Mouse (Mus musculus) limb, embryonic 10.5 days (tissue): ENCODE measurements at regions not wholly inside any gene's neighbourhood (a gene's known extent, or its start where the extent isn't known, plus 50 kb on each side); places are given as distances from the start of the nearest gene placed in this dataset.

Source experiments
- DNase-seq: peaks from one replicate; pipeline ENCODE4 v3.0.0-alpha.2; 2017; ENCODE audit warnings: low spot score
- H3K27ac ChIP-seq: fragments of 300-500 bp; sonication (generic); 2 replicates; pipeline ENCODE4 v1.5.1; 2016; ENCODE audit warnings: mild to moderate bottlenecking
- H3K27me3 ChIP-seq: fragments of 300-500 bp; sonication (generic); 2 replicates; pipeline ENCODE4 v1.6.1; 2016; ENCODE audit warnings: low read depth, mild to moderate bottlenecking; ENCODE audit not compliant: poor library complexity, severe bottlenecking
- H3K36me3 ChIP-seq: fragments of 300-500 bp; sonication (generic); 2 replicates; pipeline ENCODE4 v1.6.1; 2016; ENCODE audit warnings: mild to moderate bottlenecking, moderate library complexity
- H3K4me1 ChIP-seq: fragments of 300-500 bp; sonication (generic); 2 replicates; pipeline ENCODE4 v1.6.1; 2016
- H3K4me3 ChIP-seq: fragments of 300-500 bp; sonication (generic); 2 replicates; pipeline ENCODE4 v1.5.1; 2016; ENCODE audit warnings: mild to moderate bottlenecking, moderate library complexity
- H3K9me3 ChIP-seq: fragments of 300-500 bp; sonication (generic); replicated peaks from 2 replicates; pipeline ENCODE4 v1.6.1; 2016; ENCODE audit warnings: mild to moderate bottlenecking
- WGBS: fragments of 180-500 bp; shearing (Covaris S2); methylation state at CpG from one replicate; pipeline ENCODE4 v1.1.7; 2016; 5-methylcytosine and 5-hydroxymethylcytosine counted together

DNA sequence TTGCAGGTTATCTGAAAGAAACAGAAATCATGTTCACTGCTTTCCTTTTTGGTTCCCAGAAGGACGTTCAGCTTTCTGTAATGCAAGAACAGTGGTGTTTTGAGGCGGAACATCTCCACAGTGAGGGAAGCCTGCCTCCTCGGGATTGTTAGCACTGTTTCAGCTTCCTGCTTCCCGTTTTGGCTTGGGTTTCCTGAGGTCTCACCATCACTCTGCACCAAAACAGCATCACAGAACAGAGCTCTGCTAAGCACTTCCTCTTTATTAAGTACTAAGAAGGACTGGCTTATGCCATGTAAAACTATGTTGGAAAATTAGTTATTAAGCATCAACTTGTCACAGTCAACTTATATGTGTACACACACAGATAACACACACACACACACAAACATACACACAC is 857.9 kb downstream of the Slc4a3 start:
- DNase-seq = no peak
- WGBS = 78% methylated on average over 4 of the region's 4 CpGs
- no peak overlapping the region for H3K4me3 ChIP-seq
- H3K36me3 ChIP-seq = no peaks in the 10 kb centered on the region
- no peak overlapping the region for H3K27ac ChIP-seq
- H3K9me3 ChIP-seq = no peaks in the 10 kb centered on the region
- H3K4me1 ChIP-seq = no peaks in the 10 kb centered on the region
- H3K27me3 ChIP-seq = no peaks in the 10 kb centered on the region

DNA sequence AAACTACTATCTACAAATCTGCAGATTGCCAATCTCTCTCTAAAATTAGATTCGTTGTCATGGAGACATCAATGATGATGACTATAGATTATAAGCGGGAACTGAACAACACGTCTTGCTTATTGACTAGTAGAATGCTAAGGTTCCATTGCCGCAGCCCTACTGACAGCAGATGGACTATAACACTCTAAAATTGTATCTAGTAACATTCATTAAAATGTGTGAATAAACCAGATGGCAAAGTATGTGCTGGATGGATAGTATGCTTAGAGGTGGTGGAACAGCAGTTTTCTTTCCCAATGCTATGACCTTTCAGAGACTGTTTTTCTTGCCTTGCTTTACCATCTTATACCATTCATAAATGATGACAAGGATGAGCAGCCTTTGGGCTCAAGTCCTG is 864.7 kb downstream of the Slc4a3 start:
- no peaks in the 10 kb centered on the region for H3K27me3 ChIP-seq
- no peak overlapping the region for H3K27ac ChIP-seq
- H3K9me3 ChIP-seq = no peaks in the 10 kb centered on the region
- no peaks in the 10 kb centered on the region for H3K36me3 ChIP-seq
- no peaks in the 10 kb centered on the region for H3K4me1 ChIP-seq
- 93% methylated on average over 4 of the region's 4 CpGs for WGBS
- no peak for DNase-seq
- H3K4me3 ChIP-seq = no peak overlapping the region

DNA sequence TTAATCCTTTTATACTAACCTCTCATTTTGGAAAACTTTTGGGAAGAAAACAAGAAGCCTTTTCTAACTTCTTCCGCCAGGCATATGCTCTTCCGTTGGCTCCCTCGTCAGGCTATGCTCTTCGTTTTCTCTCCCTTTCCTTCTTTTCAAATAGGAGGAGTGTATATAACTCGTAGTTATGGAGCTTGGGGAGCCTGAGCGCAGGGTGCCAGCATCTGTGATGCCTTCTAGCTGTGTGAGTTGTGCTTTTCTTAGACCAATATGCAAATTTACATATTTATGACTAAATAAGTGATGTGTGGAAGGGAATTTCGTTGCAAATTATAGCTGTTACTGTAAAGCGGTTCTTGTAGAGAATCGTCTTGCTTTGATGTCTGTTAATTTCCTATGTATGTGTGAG is 874.5 kb downstream of the Slc4a3 start:
- 92% methylated on average over 9 of the region's 9 CpGs for WGBS
- H3K27me3 ChIP-seq = no peaks in the 10 kb centered on the region
- no peaks in the 10 kb centered on the region for H3K4me1 ChIP-seq
- no peaks in the 10 kb centered on the region for H3K9me3 ChIP-seq
- H3K27ac ChIP-seq = no peak overlapping the region
- no peaks in the 10 kb centered on the region for H3K36me3 ChIP-seq
- no peak overlapping the region for H3K4me3 ChIP-seq
- DNase-seq = no peak

DNA sequence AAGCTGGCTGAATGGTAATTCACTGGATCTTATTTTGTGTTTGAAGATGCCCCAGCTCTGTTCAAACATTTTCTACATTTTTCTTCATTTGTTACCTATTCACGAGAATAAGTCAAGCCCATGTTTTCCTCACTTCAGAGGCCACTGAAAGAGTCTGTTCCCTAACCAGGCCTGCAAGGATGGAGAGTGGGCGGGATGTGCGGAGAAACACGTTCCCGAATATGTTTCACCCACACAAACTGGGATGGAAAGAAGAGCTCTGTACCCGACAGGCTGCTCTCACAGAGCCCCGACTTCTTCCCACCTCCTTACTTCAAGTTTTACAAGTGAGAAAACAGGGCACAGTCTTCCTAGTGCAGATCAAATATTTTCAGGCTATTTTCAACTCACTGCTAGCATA is 881.4 kb downstream of the Slc4a3 start:
- DNase-seq = no peak
- no peaks in the 10 kb centered on the region for H3K9me3 ChIP-seq
- WGBS = 86% methylated on average over 7 of the region's 7 CpGs
- no peak overlapping the region for H3K27ac ChIP-seq
- H3K4me1 ChIP-seq = no peaks in the 10 kb centered on the region
- no peaks in the 10 kb centered on the region for H3K36me3 ChIP-seq
- H3K27me3 ChIP-seq = no peaks in the 10 kb centered on the region
- H3K4me3 ChIP-seq = no peak overlapping the region

DNA sequence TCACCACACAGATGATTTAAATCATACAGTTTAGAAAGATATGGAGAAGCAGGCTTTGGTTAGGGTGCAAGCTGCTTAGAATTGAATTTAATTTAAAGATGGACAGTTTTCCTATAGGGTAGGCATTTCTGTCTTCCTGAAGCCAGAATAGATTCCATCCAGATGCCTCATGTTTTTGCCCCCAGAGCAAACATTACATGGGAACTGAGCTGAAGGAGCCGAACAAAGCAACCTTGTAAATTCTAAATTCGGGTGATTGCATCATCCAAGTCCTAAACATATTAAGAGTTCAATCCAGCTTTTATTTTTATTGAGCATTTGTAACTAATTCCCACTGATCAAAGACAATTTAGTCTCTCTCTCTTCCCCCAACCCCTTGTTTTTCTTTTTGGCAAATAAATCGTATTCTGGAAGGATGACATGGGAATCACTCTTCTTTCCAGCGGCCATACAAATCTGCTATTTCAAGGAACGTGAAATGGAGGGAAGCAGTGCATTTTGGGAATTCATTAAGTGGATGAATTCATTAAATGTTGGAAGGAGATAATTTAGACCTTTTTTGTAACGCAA is 884.1 kb downstream of the Slc4a3 start:
- Histone ChIP-seq H3K27me3 (no peaks in the 10 kb centered on the region), H3K4me3 (no peak overlapping the region), H3K9me3 (no peaks in the 10 kb centered on the region), H3K36me3 (no peaks in the 10 kb centered on the region), H3K27ac (no peak overlapping the region), H3K4me1 (no peaks in the 10 kb centered on the region)
- no peak for DNase-seq
- WGBS = 84% methylated on average over 6 of the region's 6 CpGs

DNA sequence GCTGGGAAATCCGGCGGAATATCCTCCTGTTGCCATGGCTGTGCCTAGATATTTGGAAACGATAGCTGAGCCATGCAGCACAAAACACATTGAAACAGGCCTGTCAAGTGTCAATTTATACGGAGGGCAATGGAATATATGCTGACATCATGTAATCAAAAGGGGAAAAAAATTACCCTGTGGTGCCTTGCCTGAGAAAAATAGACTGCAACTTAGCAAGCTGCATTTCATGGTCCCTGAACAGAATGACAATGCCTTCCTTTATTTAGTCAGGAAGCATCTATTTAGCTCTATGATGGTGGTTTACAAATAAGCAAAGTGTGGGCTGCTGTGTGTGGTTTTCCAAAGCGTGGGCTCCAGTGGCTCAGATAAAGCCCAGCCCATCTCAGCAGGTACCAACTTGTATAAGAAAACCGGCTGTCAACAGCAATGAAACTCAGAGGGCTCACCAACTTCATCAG is 887.4 kb downstream of the Slc4a3 start:
- 67% methylated on average over 6 of the region's 6 CpGs for WGBS
- Histone ChIP-seq H3K4me3 (no peak overlapping the region), H3K27me3 (no peaks in the 10 kb centered on the region), H3K9me3 (no peaks in the 10 kb centered on the region), H3K36me3 (no peaks in the 10 kb centered on the region), H3K27ac (no peak overlapping the region), H3K4me1 (no peaks in the 10 kb centered on the region)
- DNase-seq = no peak

DNA sequence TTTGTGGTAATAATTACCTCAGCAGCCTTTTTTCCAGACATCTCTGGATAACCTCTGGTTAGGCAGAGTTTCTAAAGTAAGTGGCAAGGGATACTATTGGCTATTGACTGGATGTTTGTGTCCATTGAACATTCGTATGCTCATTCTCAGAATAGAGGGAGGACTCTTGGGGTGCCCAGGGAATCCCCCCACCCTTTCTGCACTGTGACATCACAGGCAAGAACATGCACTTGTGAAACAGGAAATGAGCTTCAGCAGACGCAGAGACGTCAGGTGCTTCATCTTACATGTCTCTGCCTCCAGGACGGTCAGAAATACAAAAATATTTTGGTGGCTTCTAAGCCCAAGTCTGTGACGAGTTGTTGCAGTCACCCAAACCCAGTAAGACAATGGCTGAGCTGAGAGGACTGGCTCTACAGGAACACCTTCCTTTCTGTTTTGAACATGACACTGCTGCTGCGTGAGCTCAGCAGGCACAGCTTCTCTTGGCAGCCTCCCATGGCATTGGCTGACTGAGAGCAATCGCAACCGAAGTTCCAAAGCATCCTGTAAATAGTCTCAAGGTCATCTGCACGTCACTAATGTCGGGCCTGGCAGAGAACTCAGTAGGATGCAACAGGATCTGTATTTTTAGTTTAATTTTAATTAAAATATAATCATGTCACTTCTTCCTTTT is 904.6 kb downstream of the Slc4a3 start:
- no peak overlapping the region for H3K4me3 ChIP-seq
- H3K9me3 ChIP-seq = no peaks in the 10 kb centered on the region
- H3K36me3 ChIP-seq = no peaks in the 10 kb centered on the region
- H3K27ac ChIP-seq = no peak overlapping the region
- no peaks in the 10 kb centered on the region for H3K27me3 ChIP-seq
- no peak for DNase-seq
- H3K4me1 ChIP-seq = no peaks in the 10 kb centered on the region
- WGBS = 85% methylated on average over 10 of the region's 10 CpGs

DNA sequence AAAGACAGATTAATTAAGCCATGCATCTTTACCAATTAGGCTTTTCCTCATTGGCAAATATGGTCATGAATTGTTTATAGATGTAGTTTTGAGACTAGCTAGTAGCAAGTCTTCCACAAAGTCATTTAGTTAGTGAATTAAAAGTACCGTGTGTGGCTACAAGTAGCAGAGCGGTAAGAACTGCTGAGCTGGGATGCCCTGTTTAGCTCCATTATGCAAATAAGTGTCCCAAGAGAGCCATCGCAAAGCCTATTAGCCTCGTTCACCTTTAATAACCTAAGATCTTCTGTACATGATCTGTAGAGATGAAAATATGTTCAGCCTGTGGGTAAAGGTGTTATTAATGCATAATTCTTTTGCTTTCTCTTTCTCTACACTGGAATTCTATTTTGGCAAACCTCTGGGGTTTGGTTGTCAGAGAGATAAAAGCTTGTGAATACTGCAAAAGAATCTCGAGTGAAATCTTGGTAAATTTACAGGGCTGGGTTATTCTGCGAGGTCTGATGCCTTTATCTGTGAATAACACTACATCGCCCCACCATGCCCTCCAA is 907.2 kb downstream of the Slc4a3 start:
- H3K9me3 ChIP-seq = no peaks in the 10 kb centered on the region
- H3K4me3 ChIP-seq = no peak overlapping the region
- no peak overlapping the region for H3K27ac ChIP-seq
- H3K4me1 ChIP-seq = no peaks in the 10 kb centered on the region
- WGBS = 89% methylated on average over 7 of the region's 7 CpGs
- no peak for DNase-seq
- H3K27me3 ChIP-seq = no peaks in the 10 kb centered on the region
- H3K36me3 ChIP-seq = no peaks in the 10 kb centered on the region

DNA sequence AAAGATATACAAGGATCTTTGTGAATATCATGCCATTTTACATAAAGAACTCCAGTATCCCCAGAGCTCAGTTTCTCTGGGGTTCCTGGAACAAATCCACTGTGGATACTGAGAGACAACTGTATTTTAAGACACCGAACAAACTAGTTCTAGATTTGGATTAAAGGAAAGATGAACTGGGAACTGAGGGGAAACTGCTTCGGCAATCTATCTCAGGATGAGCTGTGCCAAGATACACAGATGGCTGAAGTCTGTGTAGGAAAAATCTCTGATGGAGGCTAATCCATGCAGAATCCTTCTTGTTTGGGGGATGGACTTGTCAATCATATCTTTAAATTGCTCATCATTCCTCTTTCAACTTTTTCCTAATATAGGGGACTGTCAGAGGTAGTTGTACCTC is 920.5 kb downstream of the Slc4a3 start:
- no peak overlapping the region for H3K4me3 ChIP-seq
- no peak overlapping the region for H3K27ac ChIP-seq
- no peaks in the 10 kb centered on the region for H3K36me3 ChIP-seq
- no peak for DNase-seq
- H3K9me3 ChIP-seq = no peaks in the 10 kb centered on the region
- 94% methylated on average over 2 of the region's 2 CpGs for WGBS
- no peaks in the 10 kb centered on the region for H3K4me1 ChIP-seq
- no peaks in the 10 kb centered on the region for H3K27me3 ChIP-seq

DNA sequence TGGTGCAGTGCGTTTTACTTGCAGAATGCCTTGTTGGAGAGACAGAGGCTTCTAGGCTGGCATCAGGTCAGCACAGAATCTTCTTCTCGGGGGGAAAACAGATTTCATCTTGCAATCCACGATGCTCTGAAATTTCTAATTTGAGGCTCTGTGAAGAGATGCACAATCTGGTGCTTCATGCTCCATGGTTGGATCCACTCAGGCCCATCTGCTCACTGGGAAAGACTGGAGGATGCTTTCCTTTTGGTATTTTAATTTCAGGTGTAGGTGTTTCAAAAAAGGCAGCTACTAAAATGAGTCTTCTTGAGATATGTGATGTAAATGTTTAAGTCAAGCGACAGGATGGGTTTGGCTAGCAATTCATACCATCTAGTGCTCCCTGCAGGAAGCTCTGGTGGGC is 938.1 kb downstream of the Slc4a3 start:
- Histone ChIP-seq H3K27ac (no peak overlapping the region), H3K4me3 (no peak overlapping the region), H3K4me1 (peaks cover 3% of the 10 kb centered on the region; the same call in 1 of the 2 replicates), H3K27me3 (no peaks in the 10 kb centered on the region), H3K9me3 (no peaks in the 10 kb centered on the region), H3K36me3 (no peaks in the 10 kb centered on the region)
- WGBS = 91% methylated on average over 4 of the region's 4 CpGs
- no peak for DNase-seq

DNA sequence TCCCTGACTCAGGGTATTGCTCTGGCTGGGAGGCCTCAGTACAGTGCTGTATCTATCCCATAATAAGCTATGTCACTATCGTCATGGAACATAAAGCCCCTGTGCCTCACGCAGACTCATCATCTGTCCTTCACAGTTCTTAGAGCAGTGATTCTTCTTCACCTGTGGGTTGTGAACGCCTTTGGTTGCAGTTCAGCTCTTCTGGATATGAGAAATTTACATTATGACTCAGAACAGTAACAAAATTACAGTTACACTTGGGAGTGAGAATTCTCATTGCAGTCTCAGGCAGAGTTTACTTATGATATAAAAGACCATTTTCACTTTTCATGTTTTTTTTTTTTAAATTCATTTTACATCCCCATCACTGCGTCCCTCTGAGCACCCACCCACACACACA is 941.4 kb downstream of the Slc4a3 start:
- Histone ChIP-seq H3K27ac (no peak overlapping the region), H3K4me3 (no peak overlapping the region), H3K4me1 (peaks cover 21% of the 10 kb centered on the region), H3K27me3 (no peaks in the 10 kb centered on the region), H3K36me3 (no peaks in the 10 kb centered on the region), H3K9me3 (no peaks in the 10 kb centered on the region)
- no peak for DNase-seq
- 94% methylated on average over 4 of the region's 4 CpGs for WGBS

DNA sequence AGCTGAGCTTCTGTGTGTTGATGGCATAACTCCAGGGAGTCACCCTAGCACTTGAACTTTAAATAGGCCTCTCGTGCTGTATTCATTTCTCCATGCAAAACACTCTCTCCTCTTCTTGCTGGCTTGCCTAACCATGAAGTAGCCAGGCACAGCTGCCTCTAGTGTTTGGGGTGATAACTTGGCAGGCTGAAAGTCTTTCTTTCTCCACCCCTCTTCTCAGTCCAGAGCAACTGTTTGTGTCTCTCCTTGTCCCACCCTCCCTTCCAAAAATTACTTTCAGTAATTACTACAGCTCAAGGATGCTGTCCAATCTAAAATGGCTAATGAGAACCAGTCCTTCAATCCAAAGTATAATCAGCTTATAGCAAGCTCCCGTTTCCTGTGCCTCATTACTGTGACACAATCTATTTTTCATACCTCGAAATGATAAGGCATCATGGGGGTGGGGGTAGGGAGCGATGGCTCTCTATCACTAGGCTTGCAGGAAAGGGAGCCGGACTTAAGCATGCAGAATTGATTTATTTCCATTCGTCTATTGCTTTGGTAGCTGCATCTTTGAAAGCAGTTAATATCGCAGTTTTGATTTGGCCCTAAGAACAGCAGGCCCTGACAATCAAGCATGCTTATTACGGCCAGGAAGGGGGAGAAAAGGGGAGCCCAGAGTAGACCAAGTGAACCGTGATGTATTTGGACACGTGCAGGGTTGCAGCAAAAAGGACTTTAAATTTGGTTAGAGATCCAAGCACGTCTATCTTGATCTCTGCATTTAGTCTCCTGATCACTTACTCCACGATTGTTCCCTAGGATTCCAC is 943.8 kb downstream of the Slc4a3 start:
- DNase-seq = no peak
- Histone ChIP-seq H3K9me3 (no peaks in the 10 kb centered on the region), H3K36me3 (no peaks in the 10 kb centered on the region), H3K4me1 (peaks cover 18% of the 10 kb centered on the region), H3K4me3 (no peak overlapping the region), H3K27me3 (no peaks in the 10 kb centered on the region), H3K27ac (no peak overlapping the region)
- 57% methylated on average over 12 of the region's 12 CpGs for WGBS

DNA sequence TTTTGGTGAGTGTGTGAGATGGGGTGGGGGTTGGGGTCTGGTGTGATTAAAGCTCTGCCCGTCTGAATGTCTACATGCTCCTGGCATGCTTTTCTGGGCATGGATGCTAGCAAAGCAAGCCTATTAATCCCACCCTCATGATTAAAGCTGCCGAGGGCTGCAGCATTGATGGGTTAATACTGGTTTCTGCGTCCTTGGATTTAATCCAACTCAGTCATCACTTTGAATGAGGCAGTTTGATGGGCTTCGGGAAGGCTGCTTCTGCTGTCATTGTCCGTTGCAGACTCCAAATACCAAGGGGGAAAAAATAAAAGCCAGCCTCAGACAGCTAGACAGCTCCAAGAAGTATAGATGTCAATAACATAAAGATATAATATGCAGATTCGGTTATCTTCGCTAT is 944.7 kb downstream of the Slc4a3 start:
- H3K27me3 ChIP-seq = no peaks in the 10 kb centered on the region
- H3K9me3 ChIP-seq = no peaks in the 10 kb centered on the region
- H3K4me1 ChIP-seq = peaks cover 18% of the 10 kb centered on the region
- H3K4me3 ChIP-seq = no peak overlapping the region
- H3K36me3 ChIP-seq = no peaks in the 10 kb centered on the region
- no peak for DNase-seq
- no peak overlapping the region for H3K27ac ChIP-seq
- WGBS = 64% methylated on average over 7 of the region's 7 CpGs
